Mouse (Mus musculus): ENCODE data around the gene Dnajc10.

- TF ChIP-seq POLR2A (IDR thresholded peaks at IDR 0.05; ENCODE audit: low read depth, low read length) (no peak), CTCF (IDR thresholded peaks at IDR 0.05; ENCODE audit: extremely low read depth, insufficient read length, insufficient replicate concordance, low read depth, low read length) (no peak)
Observed at GRCm38 (mm10) chr2:80286397-80286796, 28.9 kb upstream of the Dnajc10 start.

All from small intestine, adult 2 months (tissue).